Mouse (Mus musculus) liver, adult 2 months (tissue): ENCODE results near the gene Kera.

Experiments
- CTCF ChIP-seq: fragments of 200-500 bp; IDR thresholded peaks from 2 replicates; pipeline ENCODE4 v1.5.1; 2011; ENCODE audit warnings: low read depth, low read length, control low read depth
- POLR2A ChIP-seq: fragments of 200-500 bp; IDR thresholded peaks from 2 replicates; pipeline ENCODE4 v1.6.1; 2011; ENCODE audit warnings: low read length, control low read depth; ENCODE audit not compliant: insufficient read depth; ENCODE audit errors: extremely low read depth

DNA sequence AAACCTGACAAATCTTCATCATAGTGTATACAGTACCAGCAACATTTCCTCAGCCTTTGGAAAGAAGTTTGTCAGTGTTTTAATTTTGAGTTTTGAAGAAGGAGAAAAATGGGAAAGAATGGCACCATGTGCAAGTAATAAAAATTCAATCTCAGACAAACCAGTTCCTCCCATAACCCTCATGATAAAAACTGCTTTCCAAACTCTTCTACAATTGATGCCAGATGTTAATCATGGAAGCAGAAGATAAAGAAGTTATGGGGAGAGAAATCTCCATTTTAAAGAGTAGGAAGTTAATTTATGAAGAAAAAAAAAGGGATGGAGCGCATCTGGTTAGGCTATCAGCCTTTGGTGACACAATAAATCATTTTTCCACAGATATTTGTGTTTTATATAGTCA is 19.9 kb downstream of the Kera start:
- TF ChIP-seq POLR2A: no peak
- no peak for TF ChIP-seq CTCF
